Mouse (Mus musculus) retina, adult 2 months (tissue): Measurements from ENCODE around the gene Frmd4a.

ENCODE experiments used
- DNase-seq: peaks from one replicate; pipeline ENCODE4 v3.0.0-alpha.2; 2012; ENCODE audit warnings: low read depth, low spot score

The Frmd4a gene

DNA sequence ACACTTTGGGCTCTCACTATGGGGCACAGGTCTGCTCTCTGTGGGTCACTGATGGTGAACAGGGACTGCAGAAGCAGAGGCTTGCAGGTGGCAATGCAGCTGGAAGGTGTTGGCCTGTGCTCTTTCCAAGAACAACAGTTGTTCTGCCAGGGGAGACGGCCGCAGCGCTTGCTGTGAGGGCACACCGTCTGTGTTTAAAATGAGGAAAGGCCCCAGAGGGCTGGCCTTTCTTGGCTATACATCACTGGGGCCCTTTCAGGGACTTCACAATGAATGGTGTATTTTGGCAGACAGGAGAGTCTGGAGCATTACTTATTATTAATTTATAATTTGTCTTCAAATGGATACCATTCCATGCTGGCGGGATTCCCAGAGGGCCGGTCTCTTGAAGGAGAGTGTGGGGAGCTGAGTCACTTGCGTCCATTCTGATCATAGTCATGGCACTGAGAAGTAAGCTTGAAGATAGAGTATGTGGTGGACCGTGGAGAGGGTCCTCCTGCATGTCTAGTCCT lies 268.9 kb downstream of the Frmd4a start:
- no peak for DNase-seq

DNA sequence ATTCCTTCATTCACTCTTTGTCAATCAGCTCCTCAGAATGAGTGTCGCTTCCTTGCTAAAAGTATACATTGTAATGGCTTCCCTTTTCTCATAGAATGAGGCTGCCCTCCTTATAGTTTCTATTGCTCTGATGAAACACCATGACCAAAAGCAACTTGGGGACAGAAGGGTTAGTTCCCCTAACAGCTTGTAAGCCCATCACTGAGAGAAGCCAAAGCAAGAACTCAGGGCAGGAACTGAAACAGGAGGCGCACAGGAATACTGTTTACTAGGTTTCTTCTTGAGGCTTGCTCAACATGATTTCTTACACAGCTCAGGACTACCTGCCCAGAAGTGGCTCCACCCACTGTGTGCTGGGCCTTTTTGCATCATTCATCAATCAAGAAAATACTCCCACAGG lies 273.0 kb downstream of the Frmd4a start:
- DNase-seq: no peak

- no peak for DNase-seq
Observed at GRCm38 (mm10) chr2:4291100-4291499, 273.6 kb downstream of the Frmd4a start.

DNA sequence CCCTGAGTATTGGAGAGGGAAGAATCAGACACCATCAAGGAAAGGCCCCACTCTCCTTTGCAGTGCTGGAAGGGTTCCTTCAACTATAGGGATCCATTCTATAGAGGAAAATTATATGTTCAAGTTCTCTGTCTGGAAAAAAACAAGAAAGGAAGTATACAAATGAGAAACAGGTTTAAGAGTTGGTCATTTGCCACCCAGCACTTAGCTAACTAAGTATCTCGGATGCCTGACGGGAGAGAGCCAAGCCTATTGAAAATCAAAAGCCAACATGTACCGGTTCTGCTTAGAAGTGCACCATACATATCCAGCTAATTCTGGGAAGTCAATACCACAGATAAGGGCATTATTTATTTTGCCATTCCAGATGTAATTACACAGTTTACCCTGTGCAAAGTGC lies 274.2 kb downstream of the Frmd4a start:
- no peak for DNase-seq

GRCm38 (mm10) chr2:4293726-4294125 lies 276.2 kb downstream of the Frmd4a start:
- DNase-seq: no peak

GRCm38 (mm10) chr2:4295641-4296040 lies 278.1 kb downstream of the Frmd4a start:
- no peak for DNase-seq

GRCm38 (mm10) chr2:4296881-4297280 lies 279.4 kb downstream of the Frmd4a start:
- no peak for DNase-seq

DNA sequence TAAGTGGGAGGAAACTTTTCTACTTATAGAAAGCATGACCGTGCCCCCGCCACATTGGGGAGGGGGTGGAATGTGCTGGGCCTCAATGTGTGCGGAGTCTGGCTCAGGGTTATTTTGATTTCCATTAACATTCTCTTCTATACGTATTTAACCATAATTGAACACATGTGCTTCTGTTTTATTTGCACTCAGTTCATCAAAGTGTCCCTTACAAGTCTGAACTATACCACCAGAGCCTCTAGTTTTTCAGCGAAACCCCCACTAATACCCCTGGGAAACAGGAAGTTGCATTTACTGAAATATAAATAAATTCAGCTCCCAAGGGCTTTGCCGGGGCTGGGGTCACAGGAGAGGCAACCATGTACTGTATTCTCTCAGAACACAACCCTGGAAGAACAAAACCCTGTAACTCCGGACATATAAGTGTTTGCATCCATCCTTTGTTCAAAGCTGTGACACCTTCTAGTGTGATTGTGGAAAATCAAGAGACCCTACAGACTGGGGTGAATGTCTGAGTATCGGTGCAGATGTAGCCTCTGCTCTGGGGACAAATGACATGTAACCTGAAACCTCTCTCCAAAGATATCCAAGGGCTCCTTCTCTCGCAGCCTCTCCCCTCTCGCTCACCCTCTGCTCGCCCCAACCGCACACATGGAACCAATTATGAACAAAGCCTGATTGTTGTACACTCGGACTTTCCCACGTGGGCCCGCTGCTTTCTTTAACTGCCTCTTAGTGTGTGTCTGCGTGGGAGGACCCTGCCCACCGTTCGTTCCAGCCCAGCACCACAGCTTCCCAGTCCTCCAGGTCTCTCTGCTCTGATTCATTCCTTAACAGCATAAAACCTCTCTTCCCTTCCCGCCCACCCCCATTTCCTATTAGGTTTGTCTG lies 281.1 kb downstream of the Frmd4a start:
- DNase-seq: no peak

DNA sequence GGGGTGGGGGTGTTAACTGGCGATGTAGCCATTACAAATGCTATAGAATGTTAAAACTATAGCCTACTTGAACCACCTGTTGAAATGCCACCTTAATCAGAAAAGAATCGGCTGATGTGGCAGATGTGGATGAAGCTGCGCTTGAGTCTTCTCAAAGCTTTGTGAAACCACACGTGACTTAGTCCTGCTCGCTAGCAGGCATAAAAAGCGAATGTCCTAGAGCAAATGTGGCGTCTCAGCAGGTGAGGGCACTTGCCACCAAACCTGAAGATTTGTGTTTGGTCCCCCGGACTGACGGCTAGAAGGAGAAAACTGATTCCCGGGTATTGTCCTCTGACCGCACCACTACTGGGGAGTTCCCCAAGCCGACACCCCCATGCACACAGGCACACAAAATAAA lies 282.1 kb downstream of the Frmd4a start:
- DNase-seq: no peak

- no peak for DNase-seq
Observed at GRCm38 (mm10) chr2:4300383-4300811, 282.9 kb downstream of the Frmd4a start.

DNA sequence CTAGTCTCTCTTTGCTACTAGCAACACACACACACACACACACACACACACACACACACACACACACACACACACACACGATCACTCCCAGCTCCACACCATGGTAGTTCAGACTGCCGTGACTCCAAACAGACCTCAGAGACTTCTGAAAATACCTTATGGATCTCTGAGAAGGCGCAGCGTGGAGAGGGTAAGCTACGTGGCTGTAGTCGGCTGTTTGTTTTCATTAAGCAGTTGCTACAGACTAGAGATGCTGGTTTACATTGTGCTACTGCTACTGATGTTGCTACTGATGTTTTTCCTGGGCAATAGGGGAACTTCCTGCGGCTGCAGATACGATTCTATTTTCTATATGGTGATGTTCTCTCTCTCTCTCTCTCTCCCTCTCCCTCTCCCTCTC lies 283.3 kb downstream of the Frmd4a start:
- DNase-seq: no peak

DNA sequence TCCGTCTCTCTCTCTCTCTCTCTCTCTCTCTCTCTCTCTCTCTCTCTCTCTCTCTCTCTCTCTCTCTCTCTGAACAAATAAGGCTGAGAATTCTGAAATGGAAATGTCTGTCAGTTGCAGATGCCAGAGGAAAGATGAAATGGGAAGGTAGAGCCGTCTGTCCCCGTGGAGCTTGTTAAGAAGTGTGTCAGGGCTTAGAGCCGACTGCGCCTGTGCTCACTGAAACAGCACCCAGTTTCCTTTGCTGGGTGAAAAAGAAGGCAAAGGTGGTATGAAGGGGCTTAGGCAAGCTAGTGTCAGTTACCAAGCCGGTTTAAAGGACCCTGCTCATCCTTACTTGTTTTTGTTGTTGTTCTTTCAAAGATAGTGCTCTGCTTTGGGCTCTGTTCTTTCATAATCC lies 283.7 kb downstream of the Frmd4a start:
- DNase-seq: no peak

DNA sequence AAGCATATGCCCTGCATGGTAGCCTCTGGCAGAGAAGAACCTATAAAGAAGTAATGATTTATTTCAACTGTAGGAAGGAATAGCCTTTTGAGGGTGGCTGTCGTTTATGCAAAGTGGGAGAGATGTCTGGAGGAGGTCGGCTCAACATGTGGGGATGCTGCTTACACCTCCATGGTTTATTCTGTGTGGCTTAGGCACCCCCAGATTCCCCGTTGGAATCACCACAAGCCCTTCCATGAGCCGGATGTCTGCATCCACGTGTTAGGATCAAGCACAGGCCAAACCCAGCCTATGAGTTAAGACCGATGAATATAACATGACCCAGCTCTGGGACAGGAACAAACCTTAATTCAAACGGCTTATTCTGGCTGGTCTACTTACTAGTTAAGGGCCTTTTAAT lies 284.2 kb downstream of the Frmd4a start:
- no peak for DNase-seq

GRCm38 (mm10) chr2:4302119-4302518 lies 284.6 kb downstream of the Frmd4a start:
- no peak for DNase-seq

DNA sequence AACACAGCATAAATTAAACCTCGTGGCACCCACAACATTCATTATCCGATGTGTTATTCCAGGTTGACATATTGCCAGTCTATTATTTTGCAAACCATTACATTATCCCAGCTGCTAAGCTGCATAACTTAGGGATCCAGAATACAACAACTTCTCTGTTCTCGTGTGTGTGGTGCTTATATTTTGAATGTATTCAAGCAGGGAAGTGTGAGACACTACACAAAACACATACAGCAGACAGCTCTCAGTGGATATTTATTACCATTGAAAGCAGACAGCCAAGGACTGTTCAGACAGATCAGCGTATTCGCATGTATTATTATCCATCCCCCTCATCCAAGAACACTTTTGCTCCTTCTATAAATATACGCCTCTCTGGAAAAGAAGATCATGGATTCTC lies 289.6 kb downstream of the Frmd4a start:
- no peak for DNase-seq

GRCm38 (mm10) chr2:4314545-4314944 lies 297.0 kb downstream of the Frmd4a start:
- no peak for DNase-seq

- no peak for DNase-seq
Observed at GRCm38 (mm10) chr2:4316589-4316988, 299.1 kb downstream of the Frmd4a start.

- no peak for DNase-seq
Observed at GRCm38 (mm10) chr2:4318134-4318533, 300.6 kb downstream of the Frmd4a start.

DNA sequence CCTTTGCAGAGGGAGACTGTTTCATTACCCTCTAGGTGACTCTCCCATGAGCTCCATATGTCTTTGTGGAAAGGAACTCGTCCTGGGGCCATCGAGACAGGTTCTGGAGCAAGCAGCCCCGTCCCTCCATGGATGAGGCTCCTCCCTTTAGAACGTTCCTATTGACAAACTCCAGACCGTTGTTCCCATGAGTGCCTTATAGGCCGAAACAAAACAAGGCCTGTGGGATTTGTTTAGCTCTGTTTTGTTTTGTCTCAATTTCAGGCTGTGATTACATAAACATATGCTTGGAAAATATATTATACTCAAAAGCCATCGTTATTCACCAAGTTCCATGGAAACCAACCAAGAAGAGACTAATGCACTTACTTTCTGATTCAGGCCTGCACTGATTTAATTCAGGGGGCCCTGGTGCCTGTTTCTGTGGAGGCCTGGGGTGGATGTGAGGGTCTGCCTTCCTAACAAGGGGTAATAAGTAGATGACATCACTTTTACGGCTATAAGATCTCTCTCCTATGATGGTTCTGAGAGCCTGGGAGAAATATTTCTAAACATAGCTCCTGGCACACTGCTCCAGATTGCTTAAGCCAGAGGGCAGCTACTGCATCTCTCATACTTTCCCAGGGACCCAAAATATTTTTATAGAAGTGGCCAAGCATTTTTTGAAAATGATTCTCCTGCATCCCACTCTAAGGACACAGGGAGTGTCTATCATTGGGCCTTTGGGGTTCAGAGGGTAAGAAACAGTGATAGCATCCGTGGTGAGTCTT lies 308.9 kb downstream of the Frmd4a start:
- no peak for DNase-seq

DNA sequence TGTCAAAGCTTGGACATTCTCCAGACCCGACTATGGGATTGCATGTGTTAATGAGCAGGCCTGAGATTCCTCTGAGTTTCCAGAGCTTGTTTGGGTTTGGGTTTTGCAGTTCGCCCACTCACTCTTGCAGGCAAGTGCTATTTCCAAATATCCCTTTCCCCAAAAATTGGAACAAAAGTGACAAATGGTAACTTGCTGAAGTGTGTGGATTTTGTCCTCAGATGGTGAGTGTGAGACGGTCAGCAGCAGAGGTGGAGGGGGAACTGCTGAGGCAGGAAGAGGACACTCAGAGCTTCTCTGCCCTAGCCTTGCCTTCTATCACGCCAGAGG lies 309.5 kb downstream of the Frmd4a start:
- no peak for DNase-seq

DNA sequence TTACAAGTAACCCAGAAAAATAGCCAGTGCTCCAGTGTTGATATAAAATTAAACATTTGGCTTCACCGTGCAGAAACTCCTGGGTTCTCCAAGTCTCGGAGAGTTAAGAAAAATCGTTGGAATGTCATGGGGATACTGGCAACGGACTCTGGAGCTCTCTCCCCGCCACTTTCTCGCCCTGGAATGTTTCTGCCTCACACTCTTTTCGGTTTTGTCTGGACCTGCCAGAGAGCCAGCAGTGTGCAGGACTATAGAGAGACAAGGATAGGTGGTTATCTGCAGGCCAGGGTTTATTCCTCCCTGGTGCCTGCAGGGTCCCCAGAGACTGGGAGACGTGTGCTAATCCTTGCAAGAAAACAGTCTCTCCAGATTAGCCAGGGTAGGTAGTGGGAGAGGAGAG lies 314.9 kb downstream of the Frmd4a start:
- DNase-seq: no peak

DNA sequence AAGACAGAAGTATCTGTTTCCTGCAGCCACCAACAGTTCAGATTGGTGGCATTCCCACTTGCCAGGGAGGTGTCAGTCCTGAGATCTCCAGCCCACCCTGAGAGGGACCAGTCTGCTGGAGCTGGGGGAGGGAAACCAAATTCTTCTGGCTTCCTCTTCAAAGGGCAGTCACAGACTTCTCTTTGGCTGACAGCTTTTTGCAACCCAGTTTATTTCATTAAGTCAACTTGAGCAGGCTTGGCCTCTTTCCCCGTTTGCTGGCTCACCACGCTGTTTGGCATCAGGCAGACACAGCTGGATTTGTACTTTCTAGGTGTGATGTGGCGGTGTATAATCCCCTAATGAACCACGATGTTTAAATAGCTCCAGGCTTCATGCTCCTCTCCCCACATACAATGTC lies 316.7 kb downstream of the Frmd4a start:
- no peak for DNase-seq

GRCm38 (mm10) chr2:4334936-4335335 lies 317.4 kb downstream of the Frmd4a start:
- DNase-seq: no peak
